Mouse (Mus musculus): ENCODE results near the gene Rims1.

Rims1 gene

DNA sequence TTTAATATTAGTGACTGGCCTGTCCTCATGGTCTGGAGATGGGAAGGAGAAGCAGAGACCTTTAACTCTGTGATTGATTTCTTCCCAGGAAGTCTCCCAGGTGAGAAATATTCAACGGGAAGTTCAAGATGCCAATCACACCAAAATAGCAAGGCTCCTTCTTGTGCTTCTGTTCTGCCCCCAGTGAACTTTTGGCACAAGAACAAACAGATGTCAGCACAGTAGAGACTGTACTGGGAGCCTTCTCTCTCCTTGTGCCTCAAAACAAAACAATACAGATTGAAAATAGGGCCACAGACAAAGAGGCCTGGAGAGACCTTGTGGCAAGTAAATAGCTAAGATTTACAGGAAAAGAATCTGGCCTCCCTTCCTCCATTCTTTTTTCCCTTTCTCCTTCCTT is 110.7 kb downstream of the Rims1 start:
- DNase-seq (ENCODE audit: low read depth in 2 of 2, low spot score in 2 of 2): no peak

- no peak for DNase-seq (ENCODE audit: low read depth in 2 of 2, low spot score in 2 of 2)
Observed at GRCm38 (mm10) chr1:22694514-22694913, 111.3 kb downstream of the Rims1 start.

- DNase-seq (ENCODE audit: low read depth in 2 of 2, low spot score in 2 of 2): no peak
Observed at GRCm38 (mm10) chr1:22683455-22683854, 122.3 kb downstream of the Rims1 start.

- no peak for DNase-seq (ENCODE audit: low read depth in 2 of 2, low spot score in 2 of 2)
Observed at GRCm38 (mm10) chr1:22664196-22664595, 141.6 kb downstream of the Rims1 start.

DNA sequence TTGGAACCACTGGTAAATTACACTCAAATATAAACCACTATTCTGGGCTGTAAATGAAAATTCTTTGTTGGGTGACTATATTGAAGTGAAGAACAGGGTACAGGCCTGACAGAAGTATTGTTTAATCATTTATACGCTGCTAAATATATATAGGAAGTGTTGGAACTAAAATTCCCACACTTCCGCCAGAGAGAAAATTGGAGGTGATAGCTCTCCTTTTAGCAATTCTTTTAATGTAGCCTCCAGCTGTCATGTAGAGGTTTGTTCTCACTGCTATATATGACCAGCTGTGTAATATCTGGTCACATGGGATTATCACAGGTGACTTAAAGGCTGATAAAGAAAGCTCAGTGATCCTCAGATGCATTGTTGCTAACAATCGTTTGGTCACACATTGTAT is 144.0 kb downstream of the Rims1 start:
- no peak for DNase-seq (ENCODE audit: low read depth in 2 of 2, low spot score in 2 of 2)

DNA sequence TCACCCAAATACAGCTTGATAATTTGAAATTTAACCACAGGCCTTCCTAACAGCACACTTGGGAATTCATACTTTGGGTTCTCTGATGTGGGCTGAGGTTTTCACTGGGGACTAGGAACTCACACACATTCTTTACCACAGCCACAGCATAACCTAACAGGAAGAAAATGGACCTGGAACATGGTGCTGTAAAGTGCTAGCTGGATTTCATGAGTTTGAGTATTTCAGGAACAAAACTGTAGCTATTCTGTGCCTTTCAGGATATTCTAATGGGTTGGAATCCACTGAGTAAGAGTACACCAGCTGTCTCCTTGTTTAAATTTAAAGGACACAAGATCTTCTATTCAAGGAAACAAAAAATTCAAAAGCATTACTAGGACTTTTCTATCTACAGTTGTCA is 149.8 kb downstream of the Rims1 start:
- DNase-seq (ENCODE audit: low read depth in 2 of 2, low spot score in 2 of 2): no peak

- DNase-seq (ENCODE audit: low read depth in 2 of 2, low spot score in 2 of 2): no peak
Observed at GRCm38 (mm10) chr1:22654903-22655302, 150.9 kb downstream of the Rims1 start.

DNA sequence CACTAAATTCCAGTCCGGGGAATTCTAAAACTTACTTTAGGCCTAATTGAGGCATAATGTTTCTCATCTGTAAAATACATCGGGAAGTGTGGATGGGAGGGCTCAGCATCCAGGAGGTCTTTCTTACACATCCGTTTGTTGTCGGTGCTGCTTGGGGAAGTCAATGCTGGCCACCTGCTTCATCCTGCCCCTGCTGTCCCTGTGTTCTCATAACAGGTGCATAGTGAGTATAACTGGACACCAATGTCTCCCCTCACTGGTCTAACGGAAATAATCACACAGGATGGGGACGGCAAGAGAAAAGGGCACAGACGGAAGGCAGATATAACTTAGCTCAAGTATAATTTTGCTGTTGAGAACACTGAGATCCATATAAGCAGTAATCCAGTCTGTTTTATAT is 155.2 kb downstream of the Rims1 start:
- DNase-seq (ENCODE audit: low read depth in 2 of 2, low spot score in 2 of 2): no peak

DNA sequence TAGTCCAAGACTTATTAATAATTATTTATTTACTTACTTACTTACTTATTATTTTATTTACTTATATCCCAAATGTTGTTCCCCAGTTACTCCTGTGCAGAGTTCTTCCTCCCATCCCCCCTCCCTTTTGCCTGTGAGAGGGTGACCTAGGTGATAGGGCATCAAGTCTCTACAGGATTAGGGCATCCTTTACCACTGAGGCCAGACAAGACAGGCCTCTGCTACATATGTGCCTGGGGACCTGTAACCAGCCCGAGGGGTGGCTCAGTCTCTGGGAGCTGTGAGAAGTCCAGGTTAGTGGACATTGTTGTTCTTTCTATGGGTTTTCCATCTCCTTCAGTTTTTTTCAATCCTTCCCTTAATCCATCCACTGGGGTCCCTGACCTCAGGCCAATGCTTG is 156.4 kb downstream of the Rims1 start:
- DNase-seq (ENCODE audit: low read depth in 2 of 2, low spot score in 2 of 2): no peak

- no peak for DNase-seq (ENCODE audit: low read depth in 2 of 2, low spot score in 2 of 2)
Observed at GRCm38 (mm10) chr1:22645257-22645656, 160.5 kb downstream of the Rims1 start.

DNA sequence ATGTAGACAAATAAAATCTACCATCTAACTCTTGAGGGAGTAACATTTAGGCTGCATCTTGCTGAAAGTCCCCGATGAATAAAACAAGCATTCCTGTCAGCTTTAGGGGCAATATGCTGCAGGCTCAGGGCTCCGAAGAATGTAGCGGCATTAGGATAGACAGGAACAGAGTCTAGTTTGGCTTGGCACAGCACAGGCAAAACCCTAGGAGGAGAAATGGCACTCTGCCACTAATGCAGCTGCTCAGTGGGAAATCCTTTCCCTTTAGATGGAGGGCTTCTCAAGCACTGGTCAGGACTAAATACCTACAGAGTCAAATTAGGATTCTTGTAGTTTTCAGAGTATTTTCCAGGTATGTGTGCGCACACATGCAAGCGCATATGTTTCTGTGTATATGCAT is 165.2 kb downstream of the Rims1 start:
- no peak for DNase-seq (ENCODE audit: low read depth in 2 of 2, low spot score in 2 of 2)

- no peak for DNase-seq (ENCODE audit: low read depth in 2 of 2, low spot score in 2 of 2)
Observed at GRCm38 (mm10) chr1:22639702-22640101, 166.1 kb downstream of the Rims1 start.

GRCm38 (mm10) chr1:22633871-22634270 is 171.9 kb downstream of the Rims1 start:
- no peak for DNase-seq (ENCODE audit: low read depth in 2 of 2, low spot score in 2 of 2)

DNA sequence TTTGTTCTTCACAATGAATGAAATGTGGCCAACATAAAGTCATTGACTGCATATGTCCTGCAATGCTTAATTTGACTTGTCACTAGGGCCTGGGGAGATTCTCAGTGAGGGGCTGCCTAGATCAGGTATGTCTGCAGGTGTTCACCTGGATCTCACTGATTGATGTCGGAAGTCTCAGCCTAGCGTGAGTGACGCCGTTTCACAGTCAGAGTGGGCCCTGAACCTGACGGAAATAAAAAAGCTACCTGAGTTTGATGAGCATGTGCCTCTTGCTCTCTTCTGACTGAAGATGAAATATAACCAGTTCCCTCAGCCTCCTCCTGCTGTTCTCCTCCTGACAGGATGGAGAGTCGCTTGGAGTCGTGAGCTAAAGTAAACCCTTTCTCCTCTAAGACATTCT is 173.2 kb downstream of the Rims1 start:
- DNase-seq (ENCODE audit: low read depth in 2 of 2, low spot score in 2 of 2): no peak

DNA sequence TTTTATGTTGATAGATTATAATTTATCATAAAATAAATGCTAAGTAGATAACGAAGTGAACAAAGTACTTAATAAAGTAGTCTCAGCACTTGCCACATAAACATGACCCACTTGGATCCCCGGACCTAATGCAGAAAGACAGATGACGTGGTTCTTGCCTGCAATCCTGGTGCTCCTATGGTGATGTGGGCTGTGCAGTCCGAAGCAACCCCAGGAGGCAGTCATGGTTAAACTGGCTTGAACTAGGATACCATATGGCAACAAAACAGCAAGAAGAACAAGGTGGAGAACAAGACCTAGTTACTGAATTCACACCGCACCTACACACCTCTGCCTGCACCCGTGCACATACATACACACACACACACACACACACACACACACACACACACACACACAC is 173.8 kb downstream of the Rims1 start:
- no peak for DNase-seq (ENCODE audit: low read depth in 2 of 2, low spot score in 2 of 2)

DNA sequence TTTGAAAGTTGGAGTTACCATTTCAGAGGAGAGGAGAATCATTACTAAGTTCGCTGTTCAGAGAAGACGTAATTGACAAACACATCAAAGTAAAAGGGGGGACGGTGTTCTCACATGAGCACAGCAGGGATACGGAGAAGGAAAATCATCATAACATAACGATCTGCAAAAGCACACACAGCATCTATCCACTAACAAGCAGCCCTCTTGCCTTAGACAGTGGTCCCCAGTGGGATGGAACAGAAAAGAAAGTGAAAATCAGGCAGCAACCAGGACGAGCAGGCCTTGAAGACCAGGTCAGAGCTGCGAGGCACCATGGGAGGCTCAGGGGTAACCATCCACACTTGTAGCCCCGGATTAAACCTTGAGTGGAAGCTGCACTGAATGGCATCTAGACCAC is 176.8 kb downstream of the Rims1 start:
- DNase-seq (ENCODE audit: low read depth in 2 of 2, low spot score in 2 of 2): no peak

GRCm38 (mm10) chr1:22627013-22627412 is 178.8 kb downstream of the Rims1 start:
- DNase-seq (ENCODE audit: low read depth in 2 of 2, low spot score in 2 of 2): no peak

GRCm38 (mm10) chr1:22626295-22626694 is 179.5 kb downstream of the Rims1 start:
- DNase-seq (ENCODE audit: low read depth in 2 of 2, low spot score in 2 of 2): no peak

GRCm38 (mm10) chr1:22620827-22621226 is 185.0 kb downstream of the Rims1 start:
- DNase-seq (ENCODE audit: low read depth in 2 of 2, low spot score in 2 of 2): no peak

GRCm38 (mm10) chr1:22615601-22616000 is 190.2 kb downstream of the Rims1 start:
- DNase-seq (ENCODE audit: low read depth in 2 of 2, low spot score in 2 of 2): no peak

DNA sequence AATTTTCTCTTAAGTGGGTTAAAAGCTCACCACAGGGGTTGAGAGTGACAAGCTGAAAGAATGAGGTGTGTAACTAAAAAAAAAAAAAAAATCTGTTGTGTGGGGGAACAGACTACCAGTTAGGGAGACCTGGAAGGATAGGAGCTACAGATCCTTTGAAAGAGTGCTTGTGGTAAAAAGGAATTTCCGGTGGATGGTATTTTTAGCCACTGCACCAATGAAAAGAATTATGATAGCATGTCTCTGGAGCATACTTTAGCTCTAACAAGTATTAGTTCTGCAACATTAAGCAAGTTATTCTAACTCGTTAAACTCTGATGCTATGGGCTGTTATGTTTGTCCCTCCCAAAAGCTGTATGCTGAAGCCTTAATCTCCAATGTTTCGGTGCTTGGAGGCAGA is 192.2 kb downstream of the Rims1 start:
- DNase-seq (ENCODE audit: low read depth in 2 of 2, low spot score in 2 of 2): no peak

DNA sequence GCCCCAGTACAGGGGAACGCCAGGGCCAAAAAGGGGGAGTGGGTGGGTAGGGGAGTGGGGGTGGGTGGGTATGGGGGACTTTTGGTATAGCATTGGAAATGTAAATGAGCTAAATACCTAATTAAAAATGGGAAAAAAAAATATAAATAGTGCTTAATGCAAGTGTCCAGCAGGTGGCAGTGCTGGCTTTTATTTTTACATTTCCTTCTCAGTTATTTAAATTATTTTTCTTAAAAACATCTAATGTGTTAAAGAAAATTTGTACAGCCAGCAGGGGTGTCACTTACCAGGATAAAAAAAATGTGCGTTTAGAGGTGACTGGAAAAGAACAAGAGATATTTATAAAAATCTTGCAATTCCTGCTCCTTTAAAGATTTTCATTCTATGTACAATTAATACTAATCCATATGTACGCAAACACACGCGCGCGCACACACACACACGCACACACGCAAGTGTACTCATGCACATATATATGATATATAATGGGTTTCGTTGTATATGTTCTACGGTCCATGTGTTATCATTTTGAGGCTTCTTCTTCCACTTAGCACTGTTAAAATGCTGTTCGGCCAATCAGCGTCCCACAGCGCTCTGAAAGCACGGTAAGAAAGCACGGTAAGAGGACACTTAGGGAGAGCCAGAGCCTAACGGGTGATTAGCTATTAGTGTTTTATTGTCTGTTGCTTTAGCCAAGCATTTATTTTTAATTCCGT is 201.3 kb downstream of the Rims1 start:
- no peak for DNase-seq (ENCODE audit: low read depth in 2 of 2, low spot score in 2 of 2)

DNA sequence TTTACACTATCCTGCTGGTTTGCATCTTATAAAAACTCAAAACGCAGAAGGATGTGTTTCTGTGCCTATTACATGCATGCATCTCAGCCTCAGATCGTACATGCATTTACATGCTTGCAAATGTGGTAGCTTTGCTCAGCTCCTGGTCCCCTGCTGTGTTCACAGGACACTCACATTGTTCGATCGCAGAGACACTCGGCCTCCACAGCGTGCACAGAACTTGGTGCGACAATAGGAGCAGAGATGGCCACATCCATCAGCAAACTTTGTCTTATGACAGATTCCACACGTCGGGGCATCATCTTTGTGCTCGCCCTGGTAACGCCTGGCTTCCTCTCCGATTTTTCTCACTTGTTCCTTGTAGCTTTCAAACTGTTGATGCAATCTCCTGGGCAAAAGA is 209.6 kb downstream of the Rims1 start:
- DNase-seq (ENCODE audit: low read depth in 2 of 2, low spot score in 2 of 2): no peak

DNA sequence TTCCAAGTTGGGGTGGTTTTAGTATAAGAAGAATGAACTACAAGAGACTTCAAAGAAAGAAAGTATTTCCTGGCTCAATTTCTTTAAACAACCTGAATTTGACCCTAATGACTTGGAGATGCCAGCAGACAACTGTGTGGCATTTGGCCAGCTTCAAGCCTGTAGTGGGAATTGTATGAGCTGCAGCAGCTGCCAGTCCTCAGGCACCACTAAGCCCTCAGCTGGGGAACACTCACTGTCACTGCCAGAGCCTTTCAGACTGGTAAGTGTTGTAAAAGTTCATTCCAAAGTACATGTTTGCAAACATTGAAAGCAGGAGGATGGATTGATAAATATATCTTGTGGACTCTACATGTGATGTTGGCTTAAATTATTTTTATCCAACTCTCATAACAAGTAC is 211.0 kb downstream of the Rims1 start:
- no peak for DNase-seq (ENCODE audit: low read depth in 2 of 2, low spot score in 2 of 2)

Data from CD8-positive naive resting alpha-beta T cell, adult 2 months (primary cell).